In the genomic region with DNA sequence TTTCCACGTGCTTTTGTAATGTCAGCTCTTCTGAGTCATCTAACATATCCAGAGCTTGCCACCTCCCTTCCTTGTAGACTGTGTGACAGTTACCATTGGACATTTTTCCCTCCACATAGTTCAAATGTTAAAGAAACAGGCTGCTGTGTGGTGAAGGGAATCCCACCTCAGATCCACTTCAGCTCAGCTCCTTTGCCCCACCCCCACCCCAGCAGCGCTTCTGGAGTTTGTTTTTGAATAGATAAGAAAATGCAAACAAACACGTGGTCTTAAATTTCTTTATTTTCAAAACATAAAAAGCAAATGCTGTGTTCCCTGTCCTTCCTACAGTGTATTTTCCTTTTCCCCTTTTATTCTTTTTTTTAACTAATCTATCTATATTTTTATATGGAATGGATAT, we compare ENCODE assay signal across 29 mouse cellular contexts. TPM values are rescaled to one million over a fixed set of nuclear protein-coding genes. Genes with fewer than 3 reads are reported as not detected.
DNase-seq lines count a peak whose midpoint lies in the region; ATAC-seq and TF ChIP-seq lines count a peak whose summit lies in the region.
"Had no signal": no experiment of that assay in that cellular context is flagged by ENCODE, and none has a peak within 500 bp of the region (broad histone marks: within the 10 kb centered on the region; RNA-seq: fewer than 3 reads in every experiment).

No protein-coding gene starts in this region.

- H3K27ac ChIP-seq in intestine, postnatal 0 days (ENCODE audit: low read depth, low read length): peak overlapping the region; percentile 74; the same call in 1 of the 2 replicates
- H3K27ac ChIP-seq in intestine, embryonic 15.5 days: no peak overlapping the region
- peak overlapping the region; percentile 95 for H3K27ac ChIP-seq in liver, embryonic 12.5 days
- peak overlapping the region; percentile 64 for H3K27ac ChIP-seq in liver, postnatal 0 days (ENCODE audit: low read depth)
- H3K27ac ChIP-seq: embryonic facial prominence, embryonic 10.5 days; embryonic facial prominence, embryonic 15.5 days; forebrain, embryonic 10.5 days; hindbrain, embryonic 10.5 days; hindbrain, embryonic 15.5 days; limb, embryonic 10.5 days; limb, embryonic 15.5 days; lung, embryonic 15.5 days had no signal

- no peak overlapping the region for H3K4me3 ChIP-seq in intestine, postnatal 0 days (ENCODE audit: low read depth, low read length)
- H3K4me3 ChIP-seq in intestine, embryonic 15.5 days (replicated peaks): no peak overlapping the region
- H3K4me3 ChIP-seq in liver, embryonic 12.5 days: no peak overlapping the region
- no peak overlapping the region for H3K4me3 ChIP-seq in liver, postnatal 0 days (ENCODE audit: low read depth, low read length)
- H3K4me3 ChIP-seq: embryonic facial prominence, embryonic 10.5 days; embryonic facial prominence, embryonic 15.5 days; forebrain, embryonic 10.5 days; hindbrain, embryonic 10.5 days; hindbrain, embryonic 15.5 days; limb, embryonic 10.5 days; limb, embryonic 15.5 days; lung, embryonic 15.5 days had no signal

- peaks cover 20% of the 10 kb centered on the region for H3K36me3 ChIP-seq in intestine, postnatal 0 days (ENCODE audit: control insufficient read depth, insufficient read depth)
- H3K36me3 ChIP-seq in intestine, embryonic 15.5 days: no peaks in the 10 kb centered on the region
- H3K36me3 ChIP-seq in liver, embryonic 12.5 days: peaks cover 49% of the 10 kb centered on the region
- peaks cover 5% of the 10 kb centered on the region; the same call in 1 of the 2 replicates for H3K36me3 ChIP-seq in liver, postnatal 0 days (replicated peaks; ENCODE audit: insufficient read depth, low read length)

- no peaks in the 10 kb centered on the region for H3K9me3 ChIP-seq in intestine, postnatal 0 days (ENCODE audit: control insufficient read depth)
- no peaks in the 10 kb centered on the region for H3K9me3 ChIP-seq in intestine, embryonic 15.5 days
- H3K9me3 ChIP-seq in liver, embryonic 12.5 days (replicated peaks): no peaks in the 10 kb centered on the region
- H3K9me3 ChIP-seq in liver, postnatal 0 days (ENCODE audit: low read length): no peaks in the 10 kb centered on the region
- H3K9me3 ChIP-seq: embryonic facial prominence, embryonic 10.5 days; embryonic facial prominence, embryonic 15.5 days; forebrain, embryonic 10.5 days; hindbrain, embryonic 10.5 days; hindbrain, embryonic 15.5 days; limb, embryonic 10.5 days; limb, embryonic 15.5 days; lung, embryonic 15.5 days had no signal

- WGBS in intestine, postnatal 0 days: 50% methylated on average over 3 of the region's 3 CpGs
- 55% methylated on average over 3 of the region's 3 CpGs for WGBS in intestine, embryonic 15.5 days
- 31% methylated on average over 3 of the region's 3 CpGs for WGBS in liver, embryonic 12.5 days (ENCODE audit: insufficient replicate concordance)
- 54% methylated on average over 3 of the region's 3 CpGs for WGBS in liver, postnatal 0 days (ENCODE audit: insufficient replicate concordance)

- H3K4me1 ChIP-seq in intestine, postnatal 0 days (replicated peaks; ENCODE audit: control insufficient read depth, insufficient read depth, low read length): no peaks in the 10 kb centered on the region
- H3K4me1 ChIP-seq in intestine, embryonic 15.5 days (replicated peaks): no peaks in the 10 kb centered on the region
- peaks cover 58% of the 10 kb centered on the region for H3K4me1 ChIP-seq in liver, embryonic 12.5 days
- peaks cover 27% of the 10 kb centered on the region for H3K4me1 ChIP-seq in liver, postnatal 0 days (ENCODE audit: insufficient read depth)
- H3K4me1 ChIP-seq: embryonic facial prominence, embryonic 10.5 days; embryonic facial prominence, embryonic 15.5 days; forebrain, embryonic 10.5 days; hindbrain, embryonic 15.5 days; limb, embryonic 10.5 days; limb, embryonic 15.5 days had no signal

- H3K9ac ChIP-seq in intestine, postnatal 0 days (ENCODE audit: low read depth, low read length): no peak overlapping the region
- H3K9ac ChIP-seq in intestine, embryonic 15.5 days: no peak overlapping the region
- H3K9ac ChIP-seq in liver, embryonic 12.5 days: peak overlapping the region; percentile 54
- no peak overlapping the region for H3K9ac ChIP-seq in liver, postnatal 0 days (replicated peaks)
- H3K9ac ChIP-seq: embryonic facial prominence, embryonic 15.5 days; hindbrain, embryonic 15.5 days; limb, embryonic 15.5 days; lung, embryonic 15.5 days had no signal

- TF ChIP-seq CTCF in intestine, postnatal 0 days (IDR thresholded peaks at IDR 0.05; ENCODE audit: low read depth): no peak
- TF ChIP-seq CTCF in liver, postnatal 0 days (IDR thresholded peaks at IDR 0.05; ENCODE audit: low read depth): no peak

- no peak overlapping the region for H3K4me2 ChIP-seq in intestine, postnatal 0 days (replicated peaks; ENCODE audit: low read depth)
- no peak overlapping the region for H3K4me2 ChIP-seq in intestine, embryonic 15.5 days (replicated peaks)
- H3K4me2 ChIP-seq in liver, embryonic 12.5 days: peak overlapping the region; percentile 55
- peak overlapping the region; percentile 7 for H3K4me2 ChIP-seq in liver, postnatal 0 days (ENCODE audit: low read depth, low read length)
- H3K4me2 ChIP-seq: embryonic facial prominence, embryonic 15.5 days; hindbrain, embryonic 15.5 days; limb, embryonic 15.5 days; lung, embryonic 15.5 days had no signal

- no peaks in the 10 kb centered on the region for H3K27me3 ChIP-seq in intestine, postnatal 0 days (replicated peaks; ENCODE audit: control insufficient read depth, insufficient read depth, low read length)
- no peaks in the 10 kb centered on the region for H3K27me3 ChIP-seq in intestine, embryonic 15.5 days (replicated peaks)
- no peaks in the 10 kb centered on the region for H3K27me3 ChIP-seq in liver, embryonic 12.5 days (replicated peaks)
- H3K27me3 ChIP-seq in liver, postnatal 0 days (ENCODE audit: insufficient read depth, low read length): no peaks in the 10 kb centered on the region
- H3K27me3 ChIP-seq: embryonic facial prominence, embryonic 15.5 days; hindbrain, embryonic 15.5 days; limb, embryonic 15.5 days; lung, embryonic 15.5 days; Patski had no signal

- peak; percentile 18; the same call in 1 of the 2 replicates for ATAC-seq in intestine, postnatal 0 days
- ATAC-seq in intestine, embryonic 15.5 days: no peak
- peak; percentile 57 for ATAC-seq in liver, embryonic 12.5 days
- peak; percentile 54 for ATAC-seq in liver, postnatal 0 days
- ATAC-seq: forebrain, embryonic 16.5 days; inflammation-experienced regulatory T-cells, adult 6 months; Patski had no signal

- peak; percentile 36; the same call in 1 of the 2 replicates for TF ChIP-seq EP300 in liver, postnatal 0 days (IDR thresholded peaks at IDR 0.05; ENCODE audit: low read depth)

- DNase-seq in liver, postnatal 0 days: no peak
- DNase-seq in heart, adult 11 months: no peak
- DNase-seq in thymus, postnatal 10 days (ENCODE audit: low spot score in 2 of 2): no peak
- no peak for DNase-seq in kidney, postnatal 14 days
- DNase-seq: adrenal gland, postnatal 14 days; cerebellum, adult 11-12 months; cerebellum, postnatal 14 days; heart, postnatal 14 days; kidney, adult 2 months; kidney, postnatal 4 days; layer of hippocampus, adult 9-11 months; lung, postnatal 36 days; midbrain, embryonic 14.5 days; right cerebral cortex, postnatal 14 days; thymus, postnatal 14 days had no signal

RNA-seq across cellular contexts. Expression of a gene that starts 22.6 kb away (rescaled TPM):
- 260 and 264 TPM in 2 replicates for polyA plus RNA-seq in intestine, postnatal 0 days (2015; fragmentation: Nextera tagmentation; extraction: Ambion mirVana)
- 88.8 and 95.7 TPM in 2 replicates for polyA plus RNA-seq in intestine, embryonic 15.5 days (2015; fragmentation: Nextera tagmentation; extraction: Ambion mirVana)
- 44.8 and 49.1 TPM in 2 replicates for polyA plus RNA-seq in liver, embryonic 12.5 days (2016; fragmentation: Nextera tagmentation; extraction: Ambion mirVana)
- polyA plus RNA-seq in liver, postnatal 0 days (2015; fragmentation: Nextera tagmentation; extraction: Ambion mirVana): 26.3 and 29.3 TPM in 2 replicates

RNA-seq across cellular contexts. Expression of a gene that starts 38.4 kb away (rescaled TPM):
- polyA plus RNA-seq in intestine, postnatal 0 days (2015; fragmentation: Nextera tagmentation; extraction: Ambion mirVana): 84.7 and 92.1 TPM in 2 replicates
- 26.5 and 30.9 TPM in 2 replicates for polyA plus RNA-seq in intestine, embryonic 15.5 days (2015; fragmentation: Nextera tagmentation; extraction: Ambion mirVana)
- 29.8 and 31.2 TPM in 2 replicates for polyA plus RNA-seq in liver, embryonic 12.5 days (2016; fragmentation: Nextera tagmentation; extraction: Ambion mirVana)
- polyA plus RNA-seq in liver, postnatal 0 days (2015; fragmentation: Nextera tagmentation; extraction: Ambion mirVana): 17.5 and 18.2 TPM in 2 replicates

RNA-seq across cellular contexts. Expression of a gene that starts 48.8 kb away (rescaled TPM):
- 148 and 182 TPM in 2 replicates for polyA plus RNA-seq in intestine, postnatal 0 days (2015; fragmentation: Nextera tagmentation; extraction: Ambion mirVana)
- 51.4 and 65.0 TPM in 2 replicates for polyA plus RNA-seq in intestine, embryonic 15.5 days (2015; fragmentation: Nextera tagmentation; extraction: Ambion mirVana)
- 39.1 and 41.1 TPM in 2 replicates for polyA plus RNA-seq in liver, embryonic 12.5 days (2016; fragmentation: Nextera tagmentation; extraction: Ambion mirVana)
- 291 and 304 TPM in 2 replicates for polyA plus RNA-seq in liver, postnatal 0 days (2015; fragmentation: Nextera tagmentation; extraction: Ambion mirVana)

RNA-seq across cellular contexts. Expression of a gene that starts 48.9 kb away (rescaled TPM):
- polyA plus RNA-seq in intestine, postnatal 0 days (2015; fragmentation: Nextera tagmentation; extraction: Ambion mirVana): 39.5 and 41.6 TPM in 2 replicates
- polyA plus RNA-seq in intestine, embryonic 15.5 days (2015; fragmentation: Nextera tagmentation; extraction: Ambion mirVana): 34.1 and 38.7 TPM in 2 replicates
- 33.9 and 34.7 TPM in 2 replicates for polyA plus RNA-seq in liver, embryonic 12.5 days (2016; fragmentation: Nextera tagmentation; extraction: Ambion mirVana)
- 19.3 and 20.8 TPM in 2 replicates for polyA plus RNA-seq in liver, postnatal 0 days (2015; fragmentation: Nextera tagmentation; extraction: Ambion mirVana)

Comparison
In these comparisons a context has a peak if more than half of its experiments do, and no peak if none do; other contexts are left out.
1. H3K4me2 ChIP-seq: peak in liver, embryonic 12.5 days (single experiment) and liver, postnatal 0 days (single experiment); none in intestine, postnatal 0 days (single experiment) and intestine, embryonic 15.5 days (single experiment).